Mouse (Mus musculus): ENCODE measurements around the gene Cask.

The Cask gene

GRCm38 (mm10) chrX:13718283-13718682 lies 132.9 kb downstream of the Cask start:
- DNase-seq: no peak

- no peak for DNase-seq
Measured at GRCm38 (mm10) chrX:13716796-13717569, 134.2 kb downstream of the Cask start.

GRCm38 (mm10) chrX:13710174-13710573 lies 141.0 kb downstream of the Cask start:
- peak; percentile 57 to 72 for DNase-seq

GRCm38 (mm10) chrX:13705051-13705450 lies 146.1 kb downstream of the Cask start:
- peak; percentile 5 to 27 for DNase-seq

- DNase-seq: no peak
Measured at GRCm38 (mm10) chrX:13700681-13701080, 150.5 kb downstream of the Cask start.

GRCm38 (mm10) chrX:13691865-13692264 lies 159.3 kb downstream of the Cask start:
- DNase-seq: no peak

- DNase-seq: no peak
Measured at GRCm38 (mm10) chrX:13688356-13688755, 162.8 kb downstream of the Cask start.

GRCm38 (mm10) chrX:13686589-13686988 lies 164.6 kb downstream of the Cask start:
- no peak for DNase-seq

GRCm38 (mm10) chrX:13681748-13682147 lies 169.4 kb downstream of the Cask start:
- DNase-seq: no peak

GRCm38 (mm10) chrX:13673001-13673400 lies 178.2 kb downstream of the Cask start:
- no peak for DNase-seq

GRCm38 (mm10) chrX:13670342-13670741 lies 180.8 kb downstream of the Cask start:
- no peak for DNase-seq

- DNase-seq: no peak
Measured at GRCm38 (mm10) chrX:13668867-13669266, 182.3 kb downstream of the Cask start.

- no peak for DNase-seq
Measured at GRCm38 (mm10) chrX:13661063-13661462, 190.1 kb downstream of the Cask start, which contains the start of gene Gpr82. Gene Gpr82, plus strand, starts transcription at chrX:13661363.

GRCm38 (mm10) chrX:13659201-13659890 lies 191.8 kb downstream of the Cask start:
- no peak for DNase-seq

GRCm38 (mm10) chrX:13658616-13659140 lies 192.5 kb downstream of the Cask start:
- no peak for DNase-seq

GRCm38 (mm10) chrX:13656721-13657120 lies 194.4 kb downstream of the Cask start:
- peak; percentile 44 to 61 for DNase-seq

GRCm38 (mm10) chrX:13655906-13656305 lies 195.3 kb downstream of the Cask start:
- DNase-seq: no peak

- DNase-seq: no peak
Measured at GRCm38 (mm10) chrX:13655005-13655421, 196.2 kb downstream of the Cask start.

GRCm38 (mm10) chrX:13652291-13652690 lies 198.9 kb downstream of the Cask start:
- DNase-seq: no peak

GRCm38 (mm10) chrX:13651889-13652288 lies 199.3 kb downstream of the Cask start:
- DNase-seq: no peak

GRCm38 (mm10) chrX:13638894-13639293 lies 212.3 kb downstream of the Cask start:
- no peak for DNase-seq

GRCm38 (mm10) chrX:13636398-13636797 lies 214.8 kb downstream of the Cask start:
- DNase-seq: no peak

GRCm38 (mm10) chrX:13631599-13632283 lies 219.4 kb downstream of the Cask start, which contains the start of gene Gpr34:
Gene Gpr34, plus strand, starts transcription at chrX:13632089.
- no peak for DNase-seq
